Mouse (Mus musculus) lung, embryonic 15.5 days (tissue): ENCODE data around the gene Npas3. TPM values are rescaled to one million over a fixed set of nuclear protein-coding genes. Genes with fewer than 3 reads are reported as not detected.

Experiments used
- ATAC-seq: fragments of 200-750 bp; cut with Nextera tagmentation; 2 replicates; pipeline ENCODE4 v1.8.0; 2017; ENCODE audit warnings: moderate number of reproducible peaks, borderline replicate concordance; ENCODE audit not compliant: low FRiP score, low TSS enrichment; ENCODE audit errors: extremely low read depth
- H3K27ac ChIP-seq: fragments of 300-500 bp; sonication (generic); 2 replicates; pipeline ENCODE4 v1.5.1; 2015; ENCODE audit warnings: moderate library complexity, mild to moderate bottlenecking, inconsistent platforms
- H3K27me3 ChIP-seq: fragments of 300-500 bp; sonication (generic); 2 replicates; pipeline ENCODE4 v1.6.1; 2015; ENCODE audit warnings: inconsistent platforms
- H3K36me3 ChIP-seq: fragments of 300-500 bp; sonication (generic); 2 replicates; pipeline ENCODE4 v1.6.1; 2015; ENCODE audit warnings: inconsistent platforms
- H3K4me1 ChIP-seq: fragments of 300-500 bp; sonication (generic); 2 replicates; pipeline ENCODE4 v1.6.1; 2015; ENCODE audit warnings: inconsistent platforms
- H3K4me2 ChIP-seq: fragments of 300-500 bp; sonication (generic); 2 replicates; pipeline ENCODE4 v1.6.1; 2015; ENCODE audit warnings: inconsistent platforms, mild to moderate bottlenecking, moderate library complexity
- H3K4me3 ChIP-seq: fragments of 300-500 bp; sonication (generic); 2 replicates; pipeline ENCODE4 v1.5.1; 2015; ENCODE audit warnings: mild to moderate bottlenecking, inconsistent platforms
- H3K9ac ChIP-seq: fragments of 300-500 bp; sonication (generic); 2 replicates; pipeline ENCODE4 v1.6.1; 2015; ENCODE audit warnings: inconsistent platforms
- H3K9me3 ChIP-seq: fragments of 300-500 bp; sonication (generic); 2 replicates; pipeline ENCODE4 v1.6.1; 2016; ENCODE audit warnings: inconsistent platforms
- WGBS: fragments of 180-500 bp; shearing (Covaris S2); methylation state at CpG from one replicate; pipeline ENCODE4 v1.1.7; 2015; 5-methylcytosine and 5-hydroxymethylcytosine counted together
- polyA plus RNA-seq: library from polyadenylated mRNA; unstranded; fragments of >200 nt; fragmentation: Nextera tagmentation; extraction: Ambion mirVana; gene quantifications from 2 replicates; pipeline ENCODE4 v1.2.1, GENCODE M21; 2015

Npas3 gene
- polyA plus RNA-seq, 1 experiment from 2014 or later: 0.59 TPM

- no peak for ATAC-seq
- H3K27ac ChIP-seq: no peak overlapping the region
- no peak overlapping the region for H3K9ac ChIP-seq
- WGBS: 66% methylated on average over 3 of the region's 3 CpGs
- H3K4me2 ChIP-seq: no peak overlapping the region
- no peaks in the 10 kb centered on the region for H3K27me3 ChIP-seq
- no peaks in the 10 kb centered on the region for H3K4me1 ChIP-seq
- no peaks in the 10 kb centered on the region for H3K36me3 ChIP-seq
- H3K9me3 ChIP-seq: no peaks in the 10 kb centered on the region
- H3K4me3 ChIP-seq: no peak overlapping the region
These were observed 429.7 kb downstream of the Npas3 start for GRCm38 (mm10) chr12:53678166-53678565.

- Histone ChIP-seq H3K4me1 (no peaks in the 10 kb centered on the region), H3K9ac (no peak overlapping the region), H3K27me3 (no peaks in the 10 kb centered on the region), H3K36me3 (no peaks in the 10 kb centered on the region), H3K27ac (no peak overlapping the region), H3K4me2 (no peak overlapping the region), H3K4me3 (no peak overlapping the region), H3K9me3 (no peaks in the 10 kb centered on the region)
- ATAC-seq: no peak
- 89% methylated on average over 4 of the region's 4 CpGs for WGBS
These were observed 430.7 kb downstream of the Npas3 start for GRCm38 (mm10) chr12:53679161-53679560.

- no peak overlapping the region for H3K9ac ChIP-seq
- ATAC-seq: no peak
- WGBS: 72% methylated on average over 3 of the region's 3 CpGs
- no peak overlapping the region for H3K4me3 ChIP-seq
- H3K9me3 ChIP-seq: no peaks in the 10 kb centered on the region
- no peaks in the 10 kb centered on the region for H3K4me1 ChIP-seq
- H3K27me3 ChIP-seq: no peaks in the 10 kb centered on the region
- H3K4me2 ChIP-seq: no peak overlapping the region
- no peaks in the 10 kb centered on the region for H3K36me3 ChIP-seq
- no peak overlapping the region for H3K27ac ChIP-seq
These were observed 432.0 kb downstream of the Npas3 start for GRCm38 (mm10) chr12:53680501-53680900.

- WGBS: 47% methylated on average over 3 of the region's 3 CpGs
- Histone ChIP-seq H3K9ac (no peak overlapping the region), H3K36me3 (no peaks in the 10 kb centered on the region), H3K9me3 (no peaks in the 10 kb centered on the region), H3K27me3 (no peaks in the 10 kb centered on the region), H3K4me3 (no peak overlapping the region), H3K4me1 (no peaks in the 10 kb centered on the region), H3K27ac (no peak overlapping the region), H3K4me2 (no peak overlapping the region)
- ATAC-seq: no peak
These were observed 433.6 kb downstream of the Npas3 start for GRCm38 (mm10) chr12:53682036-53682435.

GRCm38 (mm10) chr12:53692471-53692870 lies 444.0 kb downstream of the Npas3 start:
- no peak for ATAC-seq
- Histone ChIP-seq H3K9me3 (no peaks in the 10 kb centered on the region), H3K27me3 (no peaks in the 10 kb centered on the region), H3K4me2 (no peak overlapping the region), H3K4me3 (no peak overlapping the region), H3K4me1 (no peaks in the 10 kb centered on the region), H3K27ac (no peak overlapping the region), H3K9ac (no peak overlapping the region), H3K36me3 (no peaks in the 10 kb centered on the region)
- 84% methylated on average over 4 of the region's 4 CpGs for WGBS

- 66% methylated on average over 4 of the region's 4 CpGs for WGBS
- no peak for ATAC-seq
- Histone ChIP-seq H3K27me3 (no peaks in the 10 kb centered on the region), H3K4me2 (no peak overlapping the region), H3K9me3 (no peaks in the 10 kb centered on the region), H3K4me3 (no peak overlapping the region), H3K9ac (no peak overlapping the region), H3K27ac (no peak overlapping the region), H3K4me1 (no peaks in the 10 kb centered on the region), H3K36me3 (no peaks in the 10 kb centered on the region)
These were observed 445.9 kb downstream of the Npas3 start for GRCm38 (mm10) chr12:53694346-53694745.

- no peaks in the 10 kb centered on the region for H3K9me3 ChIP-seq
- H3K4me1 ChIP-seq: no peaks in the 10 kb centered on the region
- WGBS: 85% methylated on average over 3 of the region's 3 CpGs
- no peak for ATAC-seq
- H3K27ac ChIP-seq: no peak overlapping the region
- H3K27me3 ChIP-seq: no peaks in the 10 kb centered on the region
- no peak overlapping the region for H3K9ac ChIP-seq
- no peak overlapping the region for H3K4me3 ChIP-seq
- no peaks in the 10 kb centered on the region for H3K36me3 ChIP-seq
- no peak overlapping the region for H3K4me2 ChIP-seq
These were observed 446.8 kb downstream of the Npas3 start for GRCm38 (mm10) chr12:53695324-53695723.

GRCm38 (mm10) chr12:53697645-53698044 lies 449.2 kb downstream of the Npas3 start:
- no peak for ATAC-seq
- no peaks in the 10 kb centered on the region for H3K9me3 ChIP-seq
- H3K4me3 ChIP-seq: no peak overlapping the region
- H3K4me1 ChIP-seq: no peaks in the 10 kb centered on the region
- no peak overlapping the region for H3K4me2 ChIP-seq
- WGBS: 74% methylated on average over 7 of the region's 7 CpGs
- H3K36me3 ChIP-seq: no peaks in the 10 kb centered on the region
- H3K27me3 ChIP-seq: no peaks in the 10 kb centered on the region
- no peak overlapping the region for H3K9ac ChIP-seq
- no peak overlapping the region for H3K27ac ChIP-seq

GRCm38 (mm10) chr12:53698483-53699227 lies 450.2 kb downstream of the Npas3 start:
- WGBS: 63% methylated on average over 9 of the region's 9 CpGs
- H3K9me3 ChIP-seq: no peaks in the 10 kb centered on the region
- ATAC-seq: no peak
- no peak overlapping the region for H3K4me2 ChIP-seq
- H3K9ac ChIP-seq: no peak overlapping the region
- H3K36me3 ChIP-seq: no peaks in the 10 kb centered on the region
- no peaks in the 10 kb centered on the region for H3K27me3 ChIP-seq
- H3K27ac ChIP-seq: no peak overlapping the region
- no peak overlapping the region for H3K4me3 ChIP-seq
- H3K4me1 ChIP-seq: no peaks in the 10 kb centered on the region

- H3K4me1 ChIP-seq: peaks cover 3% of the 10 kb centered on the region; the same call in 1 of the 2 replicates
- no peak overlapping the region for H3K4me3 ChIP-seq
- peaks cover 43% of the 10 kb centered on the region for H3K27me3 ChIP-seq
- H3K4me2 ChIP-seq: no peak overlapping the region
- WGBS: 59% methylated on average over 6 of the region's 6 CpGs
- no peak for ATAC-seq
- no peaks in the 10 kb centered on the region for H3K9me3 ChIP-seq
- no peaks in the 10 kb centered on the region for H3K36me3 ChIP-seq
- H3K27ac ChIP-seq: no peak overlapping the region
- H3K9ac ChIP-seq: no peak overlapping the region
These were observed 471.4 kb downstream of the Npas3 start for GRCm38 (mm10) chr12:53719896-53720295.

- Histone ChIP-seq H3K4me2 (peak overlapping the region; percentile 5; the same call in 1 of the 2 replicates), H3K9me3 (no peaks in the 10 kb centered on the region), H3K9ac (no peak overlapping the region), H3K4me1 (peaks cover 3% of the 10 kb centered on the region; the same call in 1 of the 2 replicates), H3K27ac (no peak overlapping the region), H3K4me3 (no peak overlapping the region), H3K27me3 (peaks cover 43% of the 10 kb centered on the region), H3K36me3 (no peaks in the 10 kb centered on the region)
- WGBS: 62% methylated on average over 7 of the region's 7 CpGs
- no peak for ATAC-seq
These were observed 473.7 kb downstream of the Npas3 start for GRCm38 (mm10) chr12:53722156-53722555.

GRCm38 (mm10) chr12:53722718-53723698 lies 474.5 kb downstream of the Npas3 start:
- Histone ChIP-seq H3K9me3 (no peaks in the 10 kb centered on the region), H3K4me1 (peaks cover 3% of the 10 kb centered on the region; the same call in 1 of the 2 replicates), H3K4me2 (peak overlapping the region; percentile 5; the same call in 1 of the 2 replicates), H3K36me3 (no peaks in the 10 kb centered on the region), H3K4me3 (no peak overlapping the region), H3K27ac (no peak overlapping the region), H3K27me3 (peaks cover 46% of the 10 kb centered on the region), H3K9ac (no peak overlapping the region)
- 42% methylated on average over 15 of the region's 15 CpGs for WGBS
- peak; percentile 80; the same call in 1 of the 2 replicates for ATAC-seq
